Mouse (Mus musculus): ENCODE results near the gene Polr2h. TPM values are rescaled to one million over a fixed set of nuclear protein-coding genes. Genes with fewer than 3 reads are reported as not detected.

Polr2h gene
- polyA plus RNA-seq, 1 experiment: 104 TPM

GRCm38 (mm10) chr16:20701729-20702521 is 15.5 kb upstream of the Polr2h start:
- TF ChIP-seq MYOD1 (IDR thresholded peaks at IDR 0.05; ENCODE audit: control insufficient read depth, insufficient read length, low read depth) (peak; percentile 4), MYOG (IDR thresholded peaks at IDR 0.05; ENCODE audit: control insufficient read depth, extremely low read depth, insufficient read length) (no peak)
- no peaks in the 10 kb centered on the region for H3K79me3 ChIP-seq (ENCODE audit: low read depth)
- no peaks in the 10 kb centered on the region for H3K27me3 ChIP-seq (ENCODE audit: control insufficient read depth, insufficient read depth, insufficient read length)
- H3ac ChIP-seq (ENCODE audit: control insufficient read depth, insufficient read length, low read depth): no peak overlapping the region
- H3K4me3 ChIP-seq (ENCODE audit: insufficient read depth, poor library complexity, severe bottlenecking): no peak overlapping the region
- H3K36me3 ChIP-seq (ENCODE audit: control insufficient read depth, insufficient read depth): no peaks in the 10 kb centered on the region
- H3K79me2 ChIP-seq (ENCODE audit: control insufficient read depth, insufficient read depth): no peaks in the 10 kb centered on the region

DNA sequence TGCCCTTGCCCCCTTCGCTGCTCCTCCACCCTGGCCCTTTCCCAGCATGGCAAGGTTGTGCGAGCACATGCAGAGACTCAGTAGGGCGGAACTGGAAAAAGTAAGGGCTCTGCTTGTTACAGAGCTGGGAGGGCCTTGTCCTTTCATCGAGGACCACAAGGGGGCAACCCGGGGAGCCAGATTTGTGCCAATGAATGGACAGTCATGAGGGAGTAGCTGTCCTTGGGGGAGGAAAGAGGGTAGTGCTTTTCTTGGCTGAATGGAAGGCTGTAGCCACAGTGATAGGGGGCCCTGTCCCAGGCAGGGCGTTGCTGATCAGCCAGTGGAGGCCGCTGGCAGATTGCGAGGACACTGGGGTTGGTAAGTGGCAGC is 15.0 kb upstream of the Polr2h start:
- Histone ChIP-seq H3K79me3 (ENCODE audit: low read depth) (no peaks in the 10 kb centered on the region), H3K27me3 (ENCODE audit: control insufficient read depth, insufficient read depth, insufficient read length) (no peaks in the 10 kb centered on the region), H3ac (ENCODE audit: control insufficient read depth, insufficient read length, low read depth) (peak overlapping the region; percentile 24), H3K4me3 (ENCODE audit: insufficient read depth, poor library complexity, severe bottlenecking) (no peak overlapping the region), H3K36me3 (ENCODE audit: control insufficient read depth, insufficient read depth) (no peaks in the 10 kb centered on the region), H3K79me2 (ENCODE audit: control insufficient read depth, insufficient read depth) (no peaks in the 10 kb centered on the region)
- TF ChIP-seq MYOG (IDR thresholded peaks at IDR 0.05; ENCODE audit: control insufficient read depth, extremely low read depth, insufficient read length) (no peak), MAX (IDR thresholded peaks at IDR 0.05) (no peak), FOSL1 (IDR thresholded peaks at IDR 0.05; ENCODE audit: insufficient read depth, low read length, poor library complexity, severe bottlenecking) (no peak), CTCF (IDR thresholded peaks at IDR 0.05; ENCODE audit: control insufficient read depth, insufficient read depth, insufficient read length) (no peak), USF1 (IDR thresholded peaks at IDR 0.05; ENCODE audit: low read depth) (no peak)

DNA sequence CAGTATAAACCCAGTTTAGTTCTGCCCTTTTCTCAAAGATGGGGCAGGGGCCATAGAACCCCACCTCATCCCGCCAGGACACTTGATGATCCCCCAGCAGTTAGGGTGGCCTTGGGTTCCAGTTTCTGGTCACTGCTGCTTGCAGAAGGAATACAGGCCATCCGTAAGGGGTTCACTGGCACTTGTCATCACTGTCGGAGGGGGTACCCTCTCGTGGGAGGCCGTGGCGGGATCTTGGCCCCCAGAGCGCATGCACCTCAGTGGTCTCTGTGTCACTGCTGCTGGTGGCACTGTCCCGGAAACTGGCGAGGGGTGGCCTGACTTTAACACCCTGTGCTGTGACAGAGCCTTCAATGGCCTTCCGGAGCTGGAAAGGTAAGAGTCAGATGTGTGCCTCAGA is 14.4 kb upstream of the Polr2h start:
- TF ChIP-seq FOSL1 (IDR thresholded peaks at IDR 0.05; ENCODE audit: insufficient read depth, low read length, poor library complexity, severe bottlenecking): no peak
- TF ChIP-seq MYOG (IDR thresholded peaks at IDR 0.05; ENCODE audit: control insufficient read depth, extremely low read depth, insufficient read length): no peak
- TF ChIP-seq CEBPB (IDR thresholded peaks at IDR 0.05; ENCODE audit: low read depth): no peak
- no peak for TF ChIP-seq MYOD1 (IDR thresholded peaks at IDR 0.05; ENCODE audit: control insufficient read depth, insufficient read length, low read depth)
- TF ChIP-seq USF1 (IDR thresholded peaks at IDR 0.05; ENCODE audit: low read depth): no peak
- TF ChIP-seq MAX (IDR thresholded peaks at IDR 0.05): no peak
- TF ChIP-seq CTCF (IDR thresholded peaks at IDR 0.05; ENCODE audit: control insufficient read depth, insufficient read depth, insufficient read length): no peak
- no peak overlapping the region for H3ac ChIP-seq (ENCODE audit: control insufficient read depth, insufficient read length, low read depth)
- H3K27me3 ChIP-seq (ENCODE audit: control insufficient read depth, insufficient read depth, insufficient read length): no peaks in the 10 kb centered on the region
- no peaks in the 10 kb centered on the region for H3K79me2 ChIP-seq (ENCODE audit: control insufficient read depth, insufficient read depth)
- H3K79me3 ChIP-seq (ENCODE audit: low read depth): no peaks in the 10 kb centered on the region
- no peaks in the 10 kb centered on the region for H3K36me3 ChIP-seq (ENCODE audit: control insufficient read depth, insufficient read depth)
- no peak overlapping the region for H3K4me3 ChIP-seq (ENCODE audit: insufficient read depth, poor library complexity, severe bottlenecking)

- Histone ChIP-seq H3K27me3 (ENCODE audit: control insufficient read depth, insufficient read depth, insufficient read length) (no peaks in the 10 kb centered on the region), H3K79me2 (ENCODE audit: control insufficient read depth, insufficient read depth) (no peaks in the 10 kb centered on the region), H3K79me3 (ENCODE audit: low read depth) (no peaks in the 10 kb centered on the region), H3K36me3 (ENCODE audit: control insufficient read depth, insufficient read depth) (no peaks in the 10 kb centered on the region), H3K4me3 (ENCODE audit: insufficient read depth, poor library complexity, severe bottlenecking) (no peak overlapping the region), H3ac (ENCODE audit: control insufficient read depth, insufficient read length, low read depth) (no peak overlapping the region)
- TF ChIP-seq CEBPB (IDR thresholded peaks at IDR 0.05; ENCODE audit: low read depth) (no peak), USF1 (IDR thresholded peaks at IDR 0.05; ENCODE audit: low read depth) (no peak), FOSL1 (IDR thresholded peaks at IDR 0.05; ENCODE audit: insufficient read depth, low read length, poor library complexity, severe bottlenecking) (no peak), CTCF (IDR thresholded peaks at IDR 0.05; ENCODE audit: control insufficient read depth, insufficient read depth, insufficient read length) (no peak), MYOG (IDR thresholded peaks at IDR 0.05; ENCODE audit: control insufficient read depth, extremely low read depth, insufficient read length) (no peak), MAX (IDR thresholded peaks at IDR 0.05) (no peak), MYOD1 (IDR thresholded peaks at IDR 0.05; ENCODE audit: control insufficient read depth, insufficient read length, low read depth) (no peak)
Observed at GRCm38 (mm10) chr16:20703699-20704400, 13.6 kb upstream of the Polr2h start.

DNA sequence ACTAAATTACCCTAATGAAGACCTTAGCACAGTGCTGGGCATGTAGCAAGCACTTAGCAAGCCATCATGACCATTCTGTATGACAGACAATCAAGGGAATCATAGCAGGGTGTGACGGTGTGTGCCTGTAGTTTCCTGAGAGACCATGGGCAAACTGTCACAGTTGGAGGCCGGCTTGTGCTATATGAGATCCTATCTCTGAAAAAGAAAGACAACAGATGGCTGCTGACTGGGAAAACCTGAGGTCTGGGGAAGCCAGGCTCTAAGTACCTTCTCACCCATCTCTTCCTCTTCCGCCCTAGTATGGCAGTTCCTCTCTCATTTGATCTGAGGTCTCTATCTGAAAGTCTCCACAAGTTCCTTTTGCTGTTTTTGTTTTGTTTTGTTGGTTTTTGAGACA is 11.7 kb upstream of the Polr2h start:
- Histone ChIP-seq H3K36me3 (ENCODE audit: control insufficient read depth, insufficient read depth) (no peaks in the 10 kb centered on the region), H3ac (ENCODE audit: control insufficient read depth, insufficient read length, low read depth) (no peak overlapping the region)
- TF ChIP-seq USF1 (IDR thresholded peaks at IDR 0.05; ENCODE audit: low read depth) (no peak), CTCF (IDR thresholded peaks at IDR 0.05; ENCODE audit: control insufficient read depth, insufficient read depth, insufficient read length) (no peak), MAX (IDR thresholded peaks at IDR 0.05) (no peak), MYOG (IDR thresholded peaks at IDR 0.05; ENCODE audit: control insufficient read depth, extremely low read depth, insufficient read length) (no peak), FOSL1 (IDR thresholded peaks at IDR 0.05; ENCODE audit: insufficient read depth, low read length, poor library complexity, severe bottlenecking) (no peak), CEBPB (IDR thresholded peaks at IDR 0.05; ENCODE audit: low read depth) (no peak)

More for the DNA sequence above, 11.7 kb upstream of the Polr2h start:
- Histone ChIP-seq H3K27me3 (ENCODE audit: control insufficient read depth, insufficient read depth, insufficient read length) (no peaks in the 10 kb centered on the region), H3K4me3 (ENCODE audit: insufficient read depth, poor library complexity, severe bottlenecking) (no peak overlapping the region), H3K79me3 (ENCODE audit: low read depth) (no peaks in the 10 kb centered on the region), H3K79me2 (ENCODE audit: control insufficient read depth, insufficient read depth) (no peaks in the 10 kb centered on the region)

Measured in C2C12 (cell line).